Mouse (Mus musculus): Measurements from ENCODE around the gene Chaf1a. TPM values are rescaled to one million over a fixed set of nuclear protein-coding genes. Genes with fewer than 3 reads are reported as not detected.
A peak's percentile ranks its signal among the peaks of the same experiment; 100 is the strongest.

The Chaf1a gene
- total RNA-seq (2021) = 1 to 10 TPM; 1.3 to 1.5 TPM

DNA sequence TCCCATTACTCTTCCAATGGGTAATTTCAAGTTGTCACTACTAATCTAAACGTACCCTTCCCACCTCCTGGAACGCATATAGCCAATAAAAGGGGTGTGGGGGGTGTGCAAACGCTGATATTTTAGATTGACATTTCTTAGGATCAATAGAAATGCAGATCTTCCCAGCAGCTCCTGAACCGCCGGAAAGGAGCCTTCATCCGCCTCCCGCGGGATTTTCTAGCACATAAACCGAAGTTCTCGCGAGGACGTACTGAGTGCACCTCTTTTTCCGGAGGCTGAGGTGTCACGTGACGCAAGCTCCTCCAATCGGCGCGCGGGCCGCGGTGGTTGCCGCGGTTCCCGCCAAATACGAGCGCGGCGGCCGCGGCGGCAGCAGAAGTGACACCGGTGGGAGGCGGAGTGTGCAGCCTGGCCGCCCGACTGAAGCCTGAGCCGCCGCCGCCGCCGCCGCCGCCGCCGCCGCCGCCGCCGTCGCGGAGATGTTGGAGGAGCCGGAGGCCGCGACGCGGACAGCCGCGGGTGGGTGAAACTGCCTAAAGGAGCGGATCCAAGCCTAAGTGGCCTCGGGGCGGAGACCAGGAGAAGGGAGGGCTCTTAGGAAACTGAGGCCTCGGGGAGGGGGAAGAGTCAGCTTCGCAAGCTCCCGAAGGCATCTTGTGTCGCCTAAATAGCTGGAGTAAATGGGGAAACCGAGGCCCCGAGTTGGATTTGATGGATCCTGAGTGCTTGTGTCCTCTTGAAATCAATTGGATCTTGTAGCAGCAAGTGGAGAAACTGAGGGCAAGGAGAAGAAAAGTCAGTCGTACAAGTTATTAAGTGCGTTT is at the start of gene Chaf1a:
Chaf1a (plus strand) TSS at position 410 of the 827 bp plus-strand sequence.
- DNase-seq = peak; percentile 93 to 96
- intact Hi-C loops (cut with DNase I) = loop anchor here (2.0 kb wide), 1 partner anchor 33 kb away; no protein-coding TSS in a partner anchor

GRCm38 (mm10) chr17:55996007-55996406 is 44.2 kb upstream of the Chaf1a start:
- peak in 1 of 2 experiments; percentile 29 for DNase-seq
- intact Hi-C loops (cut with DNase I) = no loop called here

- intact Hi-C loops (cut with DNase I) = no loop called here
- DNase-seq = no peak
These were observed 40.3 kb upstream of the Chaf1a start for GRCm38 (mm10) chr17:55999794-56000499.

GRCm38 (mm10) chr17:56003000-56003399 is 37.2 kb upstream of the Chaf1a start:
- intact Hi-C loops (cut with DNase I) = no loop called here
- DNase-seq = no peak

GRCm38 (mm10) chr17:56005415-56006061 is 34.7 kb upstream of the Chaf1a start, which contains the start of the genes Stap2 and Mpnd:
TSS of gene Stap2 (minus strand) at chr17:56005584.
TSS of gene Mpnd (plus strand) at chr17:56005711.
- peak; percentile 57 to 60 for DNase-seq
- intact Hi-C loops (cut with DNase I) = loop anchor here (5.0 kb wide), 1 partner anchor 48 kb away; the partner anchor contains the start of gene Yju2

DNA sequence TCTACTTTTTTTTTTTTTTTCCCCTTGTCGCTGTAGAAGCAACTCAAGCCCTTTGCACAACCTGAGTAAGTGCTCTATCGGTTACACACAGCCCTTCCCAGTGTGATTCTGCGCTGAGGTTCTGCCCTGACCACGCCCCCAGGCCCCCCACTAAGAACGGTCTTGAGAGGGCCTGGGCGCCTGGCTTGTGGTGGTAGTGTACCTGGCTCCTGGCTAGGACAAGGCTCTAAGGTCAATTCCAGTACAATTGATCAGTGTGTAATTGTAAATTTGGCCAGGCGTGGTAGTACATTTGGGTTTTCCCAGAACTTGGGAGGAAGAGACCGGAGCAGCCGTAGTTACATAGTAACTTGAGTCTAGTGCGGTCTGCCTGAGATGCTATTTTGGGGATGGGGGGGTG is 33.3 kb upstream of the Chaf1a start:
- intact Hi-C loops (cut with DNase I) = loop anchor here (5.0 kb wide), 1 partner anchor 50 kb away; the partner anchor contains the start of gene Yju2
- DNase-seq = no peak

DNA sequence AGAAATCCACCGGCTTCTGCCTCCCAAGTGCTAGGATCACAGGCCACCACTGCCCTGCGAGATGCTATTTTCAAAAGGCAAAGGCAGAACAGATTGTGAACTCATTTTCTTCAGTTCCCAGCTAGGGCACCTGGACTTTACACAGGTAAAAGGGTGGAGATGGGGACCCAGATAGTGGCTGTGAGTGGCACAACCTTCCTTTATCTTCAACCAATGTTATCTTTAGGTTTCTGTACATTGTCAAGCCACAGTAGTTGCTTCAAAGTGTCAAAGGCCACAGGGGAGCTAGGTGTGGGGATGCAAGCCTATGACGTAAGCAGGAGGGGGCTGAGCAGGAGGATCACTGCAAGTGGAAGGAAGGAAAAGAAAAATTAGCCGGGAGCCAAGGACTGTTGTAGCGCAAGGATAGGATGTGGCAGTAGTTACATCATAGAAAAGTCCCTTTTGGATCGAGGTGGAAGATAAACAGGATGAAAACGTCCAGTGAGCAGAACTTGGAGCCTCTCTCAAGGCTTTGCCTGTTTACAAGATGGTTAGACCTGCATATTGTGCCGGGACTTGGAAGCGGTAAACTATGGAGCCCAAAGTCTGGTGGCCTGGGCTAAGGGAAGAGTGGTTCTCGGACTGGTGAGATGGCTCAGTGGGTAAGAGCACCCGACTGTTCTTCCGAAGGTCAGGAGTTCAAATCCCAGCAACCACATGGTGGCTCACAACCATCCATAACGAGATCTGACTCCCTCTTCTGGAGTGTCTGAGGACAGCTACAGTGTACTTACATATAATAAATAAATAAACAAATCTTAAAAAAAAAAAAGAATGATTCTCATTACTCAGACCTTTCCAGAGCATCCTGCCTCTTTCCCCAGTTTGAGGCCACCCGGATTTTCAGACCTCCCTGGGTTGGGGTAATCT is 32.5 kb upstream of the Chaf1a start:
- DNase-seq = no peak

DNA sequence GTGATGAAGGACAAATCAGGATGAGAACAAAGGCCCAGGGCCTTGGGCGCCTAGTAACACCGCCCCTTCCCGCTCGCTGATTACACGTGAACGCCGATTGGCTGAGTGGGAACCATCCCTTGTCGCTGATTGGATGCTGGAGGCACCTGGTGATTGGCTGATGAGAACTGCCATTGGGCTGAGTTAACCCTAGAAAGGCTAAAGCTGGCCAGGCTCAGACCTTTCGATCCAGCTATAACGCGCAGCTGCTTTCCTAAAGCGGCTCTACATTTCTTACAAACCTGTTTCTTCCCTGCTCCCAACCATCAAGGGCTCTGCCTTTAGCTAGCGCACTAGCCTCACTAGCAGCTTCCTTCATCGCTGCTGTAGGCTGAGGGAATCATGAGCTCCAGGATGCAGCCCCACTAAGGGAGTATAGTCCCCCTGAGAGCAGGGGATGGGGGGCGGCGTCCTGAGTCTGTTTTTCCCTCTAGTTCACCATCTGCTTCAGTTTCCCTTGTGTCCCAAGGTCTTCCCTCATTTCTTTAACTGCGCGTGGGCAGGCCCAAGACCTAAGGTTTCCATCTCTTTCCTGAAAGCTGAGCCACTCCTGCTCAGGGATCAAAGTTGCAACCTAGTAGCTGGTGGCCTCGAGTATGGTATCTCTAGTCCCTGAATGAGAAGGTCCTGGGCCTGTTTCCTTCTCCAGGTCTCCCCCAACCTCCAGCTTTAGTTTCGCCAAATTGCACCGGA is 31.7 kb upstream of the Chaf1a start:
- intact Hi-C loops (cut with DNase I) = loop anchor here (5.0 kb wide), 1 partner anchor 51 kb away; the partner anchor contains the start of gene Yju2
- peak; percentile 87 to 88 for DNase-seq

More for the DNA sequence above, 32.5 kb upstream of the Chaf1a start:
- intact Hi-C loops (cut with DNase I) = loop anchor here (5.0 kb wide), 1 partner anchor 50 kb away; the partner anchor contains the start of gene Yju2

DNA sequence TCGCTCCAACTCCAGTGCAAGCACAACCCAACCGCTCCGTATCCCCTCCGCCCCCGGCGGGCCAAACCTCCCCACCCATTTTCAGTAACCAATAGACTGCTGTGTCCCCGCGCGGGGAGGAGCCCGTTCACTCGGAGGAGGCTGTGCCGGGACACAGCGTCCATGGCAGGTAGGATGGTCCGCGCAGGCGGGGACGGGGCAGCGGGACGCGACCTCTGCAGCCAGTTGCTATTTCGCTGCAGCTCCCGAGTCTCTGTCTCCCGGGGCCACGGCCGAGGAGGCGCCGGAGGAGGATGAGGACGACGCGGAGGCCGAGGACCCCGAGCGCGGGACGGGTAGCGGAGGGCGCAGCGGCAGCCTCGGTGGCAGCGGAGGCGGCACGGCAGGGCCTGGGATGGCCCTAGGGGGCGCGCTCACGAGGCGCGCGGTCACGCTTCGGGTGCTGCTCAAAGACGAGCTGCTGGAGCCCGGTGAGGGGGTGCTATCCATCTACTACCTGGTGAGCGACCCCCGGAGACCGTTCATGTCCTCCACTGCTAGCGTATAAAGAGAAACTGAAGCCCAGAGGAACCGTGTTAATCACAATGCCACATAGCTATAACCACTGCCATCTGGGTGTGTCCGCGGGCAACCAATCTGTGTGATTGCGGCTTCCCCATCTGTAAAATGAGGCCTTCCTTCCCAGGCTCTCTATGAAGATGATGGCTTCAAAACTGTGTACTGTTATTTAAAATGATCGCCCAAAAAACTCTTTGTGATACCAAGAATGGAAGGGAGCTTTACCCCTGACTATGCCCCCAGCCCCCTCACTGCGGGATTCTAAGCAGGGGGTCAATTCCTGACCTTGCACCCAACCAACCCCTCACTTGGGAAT is 30.9 kb upstream of the Chaf1a start:
- intact Hi-C loops (cut with DNase I) = loop anchor here (5.0 kb wide), 1 partner anchor 52 kb away; the partner anchor contains the start of gene Yju2
- peak; percentile 86 to 92 for DNase-seq

- DNase-seq = no peak
- intact Hi-C loops (cut with DNase I) = loop anchor here (1.0 to 5.0 kb wide), 2 partner anchors 34 to 53 kb away; partner anchors contain the start of gene Yju2
These were observed 30.3 kb upstream of the Chaf1a start for GRCm38 (mm10) chr17:56009962-56010240.

DNA sequence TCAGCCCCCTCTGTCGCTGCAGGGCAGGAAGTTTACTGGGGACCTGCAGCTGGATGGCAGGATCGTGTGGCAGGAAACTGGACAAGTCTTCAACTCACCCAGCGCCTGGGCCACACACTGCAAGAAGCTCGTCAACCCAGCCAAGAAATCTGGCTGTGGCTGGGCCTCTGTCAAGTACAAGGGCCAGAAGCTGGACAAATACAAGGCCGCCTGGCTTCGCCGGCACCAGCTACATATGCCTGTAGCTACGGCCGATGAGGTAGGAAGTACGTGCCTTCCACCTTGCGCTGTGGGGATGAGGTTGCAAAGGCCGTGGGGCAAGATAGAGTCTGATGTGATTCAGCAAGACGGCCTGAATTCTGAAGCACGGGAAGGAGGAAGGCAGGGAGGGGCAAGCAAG is 30.0 kb upstream of the Chaf1a start:
- no peak for DNase-seq
- intact Hi-C loops (cut with DNase I) = loop anchor here (1.0 kb wide), 1 partner anchor 34 kb away; no protein-coding TSS in a partner anchor

GRCm38 (mm10) chr17:56010681-56011080 is 29.6 kb upstream of the Chaf1a start:
- peak; percentile 82 to 88 for DNase-seq
- intact Hi-C loops (cut with DNase I) = loop anchor here (1.0 kb wide), 1 partner anchor 34 kb away; no protein-coding TSS in a partner anchor

- intact Hi-C loops (cut with DNase I) = no loop called here
- DNase-seq = no peak
These were observed 28.8 kb upstream of the Chaf1a start for GRCm38 (mm10) chr17:56011441-56011840.

DNA sequence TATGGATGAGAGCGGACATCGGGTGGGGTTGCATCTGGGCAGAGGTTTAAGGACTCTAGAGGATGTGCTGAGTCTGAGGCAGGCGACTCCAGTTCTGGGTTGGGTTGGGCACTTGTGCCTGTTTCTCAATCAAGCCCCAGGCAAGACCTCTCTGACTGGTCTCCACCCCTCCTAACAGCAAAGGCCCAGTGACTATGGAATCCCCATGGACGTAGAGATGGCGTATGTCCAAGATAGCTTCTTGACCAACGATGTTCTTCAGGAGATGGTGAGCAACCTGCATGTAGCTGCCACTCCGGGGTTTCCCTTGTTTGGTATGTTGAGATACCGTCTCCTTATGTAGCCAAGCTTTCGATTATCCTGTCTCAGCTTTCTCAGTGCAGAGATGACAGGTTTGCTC is 24.9 kb upstream of the Chaf1a start:
- intact Hi-C loops (cut with DNase I) = no loop called here
- DNase-seq = no peak

- intact Hi-C loops (cut with DNase I) = no loop called here
- no peak for DNase-seq
These were observed 23.9 kb upstream of the Chaf1a start for GRCm38 (mm10) chr17:56016382-56016781.

DNA sequence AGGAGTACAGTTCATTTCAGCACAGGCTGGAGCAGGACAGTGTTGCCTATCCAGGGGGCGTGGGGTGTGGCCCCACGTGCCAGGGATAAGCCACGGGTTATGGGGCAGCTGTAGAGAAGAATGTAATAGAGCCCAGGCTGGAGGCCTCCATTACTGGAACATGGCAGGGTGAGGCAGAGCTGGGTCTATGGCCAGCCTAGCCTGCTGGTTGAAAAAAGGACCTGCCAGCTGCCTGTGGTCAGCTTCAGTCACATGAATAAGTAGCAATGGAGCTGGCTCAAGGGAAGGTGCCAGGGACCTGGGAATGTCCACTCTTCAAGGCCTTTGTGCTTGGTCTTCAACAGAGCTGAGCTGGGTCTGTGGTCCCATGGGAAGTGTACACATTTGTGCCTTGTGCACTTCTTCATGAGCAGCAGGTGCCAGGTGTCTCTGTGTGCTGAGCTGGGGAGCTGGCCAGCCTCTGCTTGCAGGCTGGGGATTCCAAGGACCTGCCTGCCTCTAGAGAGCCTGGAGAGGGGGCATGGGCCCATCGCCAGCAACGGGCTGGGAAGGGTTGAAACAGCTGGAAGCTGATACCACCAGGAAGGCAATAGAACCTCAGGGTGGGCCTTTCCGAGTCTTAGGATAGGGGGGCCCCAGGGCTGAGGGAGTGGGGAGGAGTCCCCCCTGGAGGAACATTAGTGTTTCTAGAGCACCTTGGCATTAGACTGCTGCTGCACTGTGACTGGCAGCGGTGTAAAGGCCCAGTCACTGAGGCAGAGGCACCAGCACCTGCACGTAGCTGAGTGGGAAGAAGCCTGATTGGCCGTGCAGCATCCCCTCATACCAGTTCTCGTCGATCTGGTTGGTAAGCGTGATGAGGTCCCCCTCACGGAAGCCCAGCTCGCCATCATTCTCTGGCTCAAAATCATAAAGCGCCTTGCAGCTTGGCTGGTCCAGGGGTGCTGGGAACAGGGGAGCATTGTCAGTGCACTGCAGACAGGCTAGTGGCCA is 23.1 kb upstream of the Chaf1a start:
- DNase-seq = no peak
- intact Hi-C loops (cut with DNase I) = no loop called here

- intact Hi-C loops (cut with DNase I) = no loop called here
These were observed 22.4 kb upstream of the Chaf1a start for GRCm38 (mm10) chr17:56017848-56018247.

More at GRCm38 (mm10) chr17:56017848-56018247, 22.4 kb upstream of the Chaf1a start:
- no peak for DNase-seq
